Mouse (Mus musculus) cerebellum, postnatal 36 days (tissue): ENCODE data around the gene Gm20896.
"Not testable (repeated sequence)": the region's sequence is repeated elsewhere in the genome, so short reads cannot be mapped to it uniquely, and the experiment has no call there.

Experiments
- DNase-seq, 2 experiments: peaks; one replicate each; pipeline ENCODE4 v3.0.0; 2021 to 2022; ENCODE audit warnings: mixed read lengths in 2 of 2

The Gm20896 gene

GRCm38 (mm10) chrY:35921426-35921825 is at the start of gene Gm20896:
Gm20896 (minus strand) TSS chrY:35921526.
- not testable (repeated sequence) for DNase-seq
